Mouse (Mus musculus) heart, postnatal 36 days (tissue): Measurements from ENCODE around the gene Thsd4. TPM values are rescaled to one million over a fixed set of nuclear protein-coding genes. Genes with fewer than 3 reads are reported as not detected.

Source experiments
- total RNA-seq, 2 experiments: library from RNA; stranded (reverse); gene quantifications; 2 replicates each; pipeline ENCODE4 v1.2.3; 2021

Thsd4 gene
- total RNA-seq, 2 experiments from 2014 or later: 5.4 to 6.6 TPM

Other genes with a start within 250 kb of the Thsd4 start
- 1 to 10 TPM; 3.7 to 4.2 TPM for gene Lrrc49, start 166.1 kb upstream of the Thsd4 start, total RNA-seq
- 1 to 10 TPM; 1.7 to 2.3 TPM for gene Larp6, start 190.9 kb upstream of the Thsd4 start, total RNA-seq